9 mouse cellular contexts compared by ENCODE assay signal in genomic region chr9:87015938-87016294, GRCm38 (mm10). TPM values are rescaled to one million over a fixed set of nuclear protein-coding genes. Genes with fewer than 3 reads are reported as not detected.
DNase-seq lines count a peak whose midpoint lies in the region; ATAC-seq and TF ChIP-seq lines count a peak whose summit lies in the region.
"Had no signal": no experiment of that assay in that cellular context is flagged by ENCODE, and none has a peak within 500 bp of the region (broad histone marks: within the 10 kb centered on the region; RNA-seq: fewer than 3 reads in every experiment).

No protein-coding gene starts in this region.

- peak overlapping the region; percentile 73 for H3K4me2 ChIP-seq in lung, embryonic 15.5 days
- H3K4me2 ChIP-seq in forebrain, embryonic 11.5 days (ENCODE audit: low read depth, low read length, severe bottlenecking): peak overlapping the region; percentile 91
- peak overlapping the region; percentile 57 for H3K4me2 ChIP-seq in intestine, postnatal 0 days (replicated peaks; ENCODE audit: low read depth)
- H3K4me2 ChIP-seq in neural tube, embryonic 14.5 days (ENCODE audit: low read depth, low read length): peak overlapping the region; percentile 81

- no peak overlapping the region for H3K27ac ChIP-seq in lung, embryonic 15.5 days
- H3K27ac ChIP-seq in forebrain, embryonic 11.5 days (ENCODE audit: low read depth, low read length): no peak overlapping the region
- no peak overlapping the region for H3K27ac ChIP-seq in intestine, postnatal 0 days (ENCODE audit: low read depth, low read length)
- H3K27ac ChIP-seq in neural tube, embryonic 14.5 days (ENCODE audit: low read depth, low read length): no peak overlapping the region; the same call in 1 of the 2 replicates

- no peak for TF ChIP-seq CTCF in lung, adult 2 months (IDR thresholded peaks at IDR 0.05; ENCODE audit: insufficient read depth, low read length)
- TF ChIP-seq CTCF in intestine, postnatal 0 days (IDR thresholded peaks at IDR 0.05; ENCODE audit: low read depth): no peak

- H3K9ac ChIP-seq in lung, embryonic 15.5 days: no peak overlapping the region
- peak overlapping the region; percentile 63 for H3K9ac ChIP-seq in forebrain, embryonic 11.5 days (ENCODE audit: low read length)
- H3K9ac ChIP-seq in intestine, postnatal 0 days (ENCODE audit: low read depth, low read length): no peak overlapping the region
- H3K9ac ChIP-seq in neural tube, embryonic 14.5 days (replicated peaks; ENCODE audit: low read depth, low read length): peak overlapping the region; percentile 72

- H3K9me3 ChIP-seq in lung, embryonic 15.5 days: no peaks in the 10 kb centered on the region
- H3K9me3 ChIP-seq in forebrain, embryonic 11.5 days (ENCODE audit: control insufficient read depth, low read length): no peaks in the 10 kb centered on the region
- H3K9me3 ChIP-seq in intestine, postnatal 0 days (ENCODE audit: control insufficient read depth): no peaks in the 10 kb centered on the region
- no peaks in the 10 kb centered on the region for H3K9me3 ChIP-seq in neural tube, embryonic 14.5 days (ENCODE audit: control insufficient read depth, low read length)

- peak overlapping the region; percentile 39; the same call in 1 of the 2 replicates for H3K4me3 ChIP-seq in lung, embryonic 15.5 days
- H3K4me3 ChIP-seq in lung, adult 2 months (replicated peaks; ENCODE audit: extremely low read depth, low read depth, low read length): no peak overlapping the region
- peak overlapping the region; percentile 46 for H3K4me3 ChIP-seq in forebrain, embryonic 11.5 days (ENCODE audit: low read depth, low read length)
- H3K4me3 ChIP-seq in intestine, postnatal 0 days (ENCODE audit: low read depth, low read length): peak overlapping the region; percentile 35; the same call in 1 of the 2 replicates
- peak overlapping the region; percentile 59 for H3K4me3 ChIP-seq in neural tube, embryonic 14.5 days (ENCODE audit: low read depth, low read length)

- peaks cover 44% of the 10 kb centered on the region for H3K27me3 ChIP-seq in lung, embryonic 15.5 days
- peaks cover 17% of the 10 kb centered on the region for H3K27me3 ChIP-seq in forebrain, embryonic 11.5 days (ENCODE audit: control insufficient read depth, insufficient read depth, low read length)
- H3K27me3 ChIP-seq in intestine, postnatal 0 days (replicated peaks; ENCODE audit: control insufficient read depth, insufficient read depth, low read length): peaks cover 39% of the 10 kb centered on the region
- no peaks in the 10 kb centered on the region for H3K27me3 ChIP-seq in neural tube, embryonic 14.5 days (ENCODE audit: control insufficient read depth, insufficient read depth, low read length)

- no peak for DNase-seq in lung, adult 2 months
- DNase-seq in forebrain, embryonic 11.5 days (ENCODE audit: low spot score): no peak
- DNase-seq in urinary bladder, adult 2 months (ENCODE audit: low spot score): no peak
- DNase-seq in ovary, postnatal 36 days (ENCODE audit: low spot score): no peak
- DNase-seq in frontal cortex, postnatal 25 days (ENCODE audit: low spot score in 2 of 2): no peak

- WGBS in lung, embryonic 15.5 days: 5% methylated on average over 10 of the region's 10 CpGs
- 4% methylated on average over 10 of the region's 10 CpGs for WGBS in lung, adult 2 months
- whole genome bisulfite sequencing in forebrain, embryonic 11.5 days: 5% methylated on average over 10 of the region's 10 CpGs
- WGBS in intestine, postnatal 0 days: 7% methylated on average over 10 of the region's 10 CpGs
- WGBS in neural tube, embryonic 14.5 days: 5% methylated on average over 10 of the region's 10 CpGs

- H3K36me3 ChIP-seq in lung, embryonic 15.5 days: no peaks in the 10 kb centered on the region
- no peaks in the 10 kb centered on the region for H3K36me3 ChIP-seq in forebrain, embryonic 11.5 days (ENCODE audit: control insufficient read depth, insufficient read depth, low read length)
- no peaks in the 10 kb centered on the region for H3K36me3 ChIP-seq in intestine, postnatal 0 days (ENCODE audit: control insufficient read depth, insufficient read depth)
- H3K36me3 ChIP-seq in neural tube, embryonic 14.5 days (ENCODE audit: control insufficient read depth, insufficient read depth, low read length): no peaks in the 10 kb centered on the region

- no peak for ATAC-seq in lung, embryonic 15.5 days (ENCODE audit: borderline replicate concordance, extremely low read depth, low FRiP score, low TSS enrichment)
- ATAC-seq in forebrain, embryonic 11.5 days (replicated peaks; ENCODE audit: low FRiP score): peak; percentile 67
- no peak for ATAC-seq in intestine, postnatal 0 days
- ATAC-seq in neural tube, embryonic 14.5 days (ENCODE audit: low read depth): peak; percentile 74

- no peak for TF ChIP-seq POLR2A in lung, adult 2 months (IDR thresholded peaks at IDR 0.05; ENCODE audit: borderline replicate concordance, extremely low read depth, low read depth, low read length)

- H3K4me1 ChIP-seq in lung, embryonic 15.5 days: peaks cover 8% of the 10 kb centered on the region; the same call in 1 of the 2 replicates
- H3K4me1 ChIP-seq in lung, adult 2 months (ENCODE audit: control insufficient read depth, insufficient read depth, low read length): no peaks in the 10 kb centered on the region
- 0 out of 2 replicates have a peak, but pooled peaks cover 2% of the 10 kb centered on the region for H3K4me1 ChIP-seq in forebrain, embryonic 11.5 days (replicated peaks; ENCODE audit: control insufficient read depth, insufficient read depth, low read length)
- H3K4me1 ChIP-seq in intestine, postnatal 0 days (replicated peaks; ENCODE audit: control insufficient read depth, insufficient read depth, low read length): no peaks in the 10 kb centered on the region
- H3K4me1 ChIP-seq in neural tube, embryonic 14.5 days (ENCODE audit: control insufficient read depth, insufficient read depth, low read length): peaks cover 8% of the 10 kb centered on the region; the same call in 1 of the 2 replicates

RNA-seq across cellular contexts. Expression of gene Ripply2, which starts 0.6 kb away (rescaled TPM):
- not detected in 2 replicates for polyA plus RNA-seq in lung, embryonic 15.5 days (2015; fragmentation: Nextera tagmentation; extraction: Ambion mirVana)
- not detected in 2 replicates for polyA plus RNA-seq in lung, adult 2 months (2012; rRNA removed)
- polyA plus RNA-seq in forebrain, embryonic 11.5 days (2014; fragmentation: Nextera tagmentation; extraction: Ambion mirVana): 1.7 and 1.9 TPM in 2 replicates
- not detected in 2 replicates for polyA plus RNA-seq in intestine, postnatal 0 days (2015; fragmentation: Nextera tagmentation; extraction: Ambion mirVana)
- polyA plus RNA-seq in neural tube, embryonic 14.5 days (2014; fragmentation: Nextera tagmentation; extraction: Ambion mirVana): 8.1 and 13.2 TPM in 2 replicates
- polyA plus RNA-seq in urinary bladder, adult 2 months (2012; rRNA removed): not detected in 2 replicates
- polyA plus RNA-seq: small intestine, adult 2 months had no signal

RNA-seq across cellular contexts. Expression of gene Cyb5r4, which starts 5.9 kb away (rescaled TPM):
- polyA plus RNA-seq in lung, embryonic 15.5 days (2015; fragmentation: Nextera tagmentation; extraction: Ambion mirVana): 54.1 and 55.8 TPM in 2 replicates
- polyA plus RNA-seq in lung, adult 2 months (2012; rRNA removed): 7.7 and 9.0 TPM in 2 replicates
- 105 and 110 TPM in 2 replicates for polyA plus RNA-seq in forebrain, embryonic 11.5 days (2014; fragmentation: Nextera tagmentation; extraction: Ambion mirVana)
- polyA plus RNA-seq in intestine, postnatal 0 days (2015; fragmentation: Nextera tagmentation; extraction: Ambion mirVana): 56.4 and 61.4 TPM in 2 replicates
- 56.5 and 82.0 TPM in 2 replicates for polyA plus RNA-seq in neural tube, embryonic 14.5 days (2014; fragmentation: Nextera tagmentation; extraction: Ambion mirVana)
- 29.3 and 34.4 TPM in 2 replicates for polyA plus RNA-seq in urinary bladder, adult 2 months (2012; rRNA removed)

Comparison
In these comparisons a context has a peak if more than half of its experiments do, and no peak if none do; other contexts are left out.
1. ATAC-seq: peak in forebrain, embryonic 11.5 days (single experiment) and neural tube, embryonic 14.5 days (single experiment); none in lung, embryonic 15.5 days (single experiment) and intestine, postnatal 0 days (single experiment).
2. H3K9ac ChIP-seq: peak in forebrain, embryonic 11.5 days (single experiment) and neural tube, embryonic 14.5 days (single experiment); none in lung, embryonic 15.5 days (single experiment) and intestine, postnatal 0 days (single experiment).
3. Peak in every context shown above with its lines, with median percentiles within 50 percentile points of each other: H3K4me2 ChIP-seq.